Mouse (Mus musculus): ENCODE results near the gene Hoxa3. TPM values are rescaled to one million over a fixed set of nuclear protein-coding genes. Genes with fewer than 3 reads are reported as not detected.
A peak's percentile ranks its signal among the peaks of the same experiment; 100 is the strongest.

The Hoxa3 gene
- polyA plus RNA-seq, 1 experiment from 2014 or later, result 7.7 TPM

DNA sequence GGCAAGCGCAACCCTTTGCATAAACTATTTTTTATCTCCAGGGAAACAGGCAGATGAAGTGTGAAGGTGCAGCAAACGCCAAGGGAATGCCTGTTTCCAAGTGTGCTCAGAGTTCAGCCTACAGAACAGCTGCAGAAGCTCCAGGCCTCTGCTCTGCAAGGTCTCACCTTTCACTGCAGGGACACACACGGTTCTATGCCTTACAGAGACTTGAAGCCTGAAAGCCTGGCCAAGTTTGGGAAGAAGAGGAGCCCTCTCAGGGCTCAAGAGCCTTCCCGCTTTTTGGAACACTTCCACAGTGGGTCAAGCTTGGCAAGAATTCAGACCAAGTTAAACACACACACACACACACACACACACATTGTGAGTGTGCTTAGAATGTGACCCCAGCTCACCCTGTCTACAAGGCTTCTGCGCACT is 24.0 kb downstream of the Hoxa3 start:
- H3K4me2 ChIP-seq, result no peak overlapping the region
- 29% methylated on average over 5 of the region's 5 CpGs for WGBS
- H3K36me3 ChIP-seq, result peaks cover 6% of the 10 kb centered on the region; the same call in 1 of the 2 replicates
- H3K27ac ChIP-seq, result 0 out of 2 replicates have a peak overlapping the region, but pooled peaks have one; percentile 9
- no peak for ATAC-seq (ENCODE audit: insufficient number of reproducible peaks, insufficient read depth, low FRiP score, low TSS enrichment, low read depth)
- peaks cover 68% of the 10 kb centered on the region for H3K4me1 ChIP-seq (replicated peaks)
- peaks cover 81% of the 10 kb centered on the region for H3K27me3 ChIP-seq
- H3K9me3 ChIP-seq, result no peaks in the 10 kb centered on the region
- no peak overlapping the region for H3K4me3 ChIP-seq (replicated peaks)
- H3K9ac ChIP-seq (replicated peaks), result no peak overlapping the region

DNA sequence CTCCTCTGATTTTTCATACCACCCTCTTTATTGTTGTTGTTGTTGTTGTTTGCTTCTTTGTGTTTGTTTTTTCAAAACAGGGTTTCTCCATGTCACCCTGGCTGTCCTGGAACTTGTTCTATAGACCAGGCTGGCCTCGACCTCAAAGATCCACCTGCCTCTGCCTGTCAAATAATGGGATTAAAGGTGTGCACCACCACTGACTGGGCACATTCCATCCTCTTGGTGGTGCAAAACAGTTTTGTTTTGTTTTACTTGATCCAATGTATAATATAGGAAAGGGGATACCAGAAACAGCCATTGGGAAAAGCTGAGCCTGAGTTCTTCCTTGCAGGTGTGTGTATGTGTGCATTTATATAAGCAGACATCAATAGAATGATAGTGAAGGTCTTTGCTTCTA is 26.6 kb downstream of the Hoxa3 start:
- H3K9ac ChIP-seq (replicated peaks), result no peak overlapping the region
- peaks cover 84% of the 10 kb centered on the region for H3K27me3 ChIP-seq
- ATAC-seq (ENCODE audit: insufficient number of reproducible peaks, insufficient read depth, low FRiP score, low TSS enrichment, low read depth), result no peak
- peaks cover 11% of the 10 kb centered on the region for H3K36me3 ChIP-seq
- H3K27ac ChIP-seq, result no peak overlapping the region
- no peak overlapping the region for H3K4me2 ChIP-seq
- H3K9me3 ChIP-seq, result no peaks in the 10 kb centered on the region
- 45% methylated on average over 1 of the region's 1 CpGs for WGBS
- H3K4me3 ChIP-seq (replicated peaks), result no peak overlapping the region
- peaks cover 80% of the 10 kb centered on the region for H3K4me1 ChIP-seq (replicated peaks)

DNA sequence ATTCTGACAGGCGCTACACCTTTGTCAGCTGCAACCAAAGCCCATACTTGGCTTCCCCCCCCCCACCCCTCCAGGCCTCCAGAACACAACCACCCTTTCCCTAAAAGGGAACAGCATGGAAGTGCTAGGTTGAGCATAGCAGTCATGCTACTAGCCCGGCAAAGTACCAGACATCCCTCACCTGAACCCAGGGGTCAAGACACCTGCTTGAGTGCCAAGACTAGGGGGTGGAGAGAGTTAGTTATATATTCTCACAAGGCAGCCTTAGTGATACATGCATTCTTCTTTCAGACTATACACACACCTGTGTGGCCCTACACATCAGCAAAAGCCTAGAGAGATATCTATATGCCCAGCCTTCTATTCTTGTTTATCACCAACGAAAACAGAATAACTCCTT is 27.3 kb downstream of the Hoxa3 start:
- Histone ChIP-seq H3K9me3 (no peaks in the 10 kb centered on the region), H3K4me3 (replicated peaks) (no peak overlapping the region), H3K4me2 (no peak overlapping the region), H3K27ac (no peak overlapping the region), H3K9ac (replicated peaks) (no peak overlapping the region), H3K4me1 (replicated peaks) (peaks cover 78% of the 10 kb centered on the region), H3K36me3 (peaks cover 15% of the 10 kb centered on the region), H3K27me3 (peaks cover 87% of the 10 kb centered on the region)
- no peak for ATAC-seq (ENCODE audit: insufficient number of reproducible peaks, insufficient read depth, low FRiP score, low TSS enrichment, low read depth)
- WGBS, result 26% methylated on average over 3 of the region's 3 CpGs

GRCm38 (mm10) chr6:52185222-52185621 is 27.9 kb downstream of the Hoxa3 start:
- Histone ChIP-seq H3K4me2 (peak overlapping the region; percentile 26), H3K9me3 (no peaks in the 10 kb centered on the region), H3K4me1 (replicated peaks) (peaks cover 78% of the 10 kb centered on the region), H3K27me3 (peaks cover 87% of the 10 kb centered on the region), H3K4me3 (replicated peaks) (0 out of 2 replicates have a peak overlapping the region, but pooled peaks have one; percentile 4), H3K9ac (replicated peaks) (no peak overlapping the region), H3K27ac (no peak overlapping the region), H3K36me3 (peaks cover 15% of the 10 kb centered on the region)
- 3% methylated on average over 19 of the region's 19 CpGs for WGBS
- ATAC-seq (ENCODE audit: insufficient number of reproducible peaks, insufficient read depth, low FRiP score, low TSS enrichment, low read depth), result no peak

DNA sequence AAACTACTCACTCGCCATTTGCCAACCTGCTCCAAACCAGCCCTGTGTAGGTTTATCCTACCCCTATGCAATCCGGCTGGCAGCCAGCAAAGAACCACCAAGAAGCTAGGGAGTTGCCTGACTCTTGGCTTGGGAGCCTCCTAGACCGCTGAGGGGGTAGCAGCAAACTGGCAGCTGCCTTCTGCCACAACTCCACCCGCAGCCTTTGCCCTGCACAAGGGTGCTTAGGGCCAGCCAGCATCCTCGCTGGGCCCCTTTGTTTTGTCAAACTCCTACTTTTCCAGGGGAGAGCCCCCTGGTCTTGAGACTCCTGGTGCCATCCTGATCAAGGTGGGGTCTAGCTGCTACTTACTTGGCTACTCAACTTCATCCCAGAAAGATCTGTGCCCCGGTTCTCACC is 28.5 kb downstream of the Hoxa3 start:
- Histone ChIP-seq H3K27me3 (peaks cover 87% of the 10 kb centered on the region), H3K4me3 (replicated peaks) (no peak overlapping the region)
- ATAC-seq (ENCODE audit: insufficient number of reproducible peaks, insufficient read depth, low FRiP score, low TSS enrichment, low read depth), result no peak

GRCm38 (mm10) chr6:52183311-52184080 is 29.6 kb downstream of the Hoxa3 start:
- no peak overlapping the region for H3K4me3 ChIP-seq (replicated peaks)
- no peak overlapping the region for H3K9ac ChIP-seq (replicated peaks)
- no peak for ATAC-seq (ENCODE audit: insufficient number of reproducible peaks, insufficient read depth, low FRiP score, low TSS enrichment, low read depth)
- H3K27ac ChIP-seq, result peak overlapping the region; percentile 57
- peaks cover 78% of the 10 kb centered on the region for H3K4me1 ChIP-seq (replicated peaks)
- 30% methylated on average over 10 of the region's 10 CpGs for WGBS
- H3K36me3 ChIP-seq, result peaks cover 9% of the 10 kb centered on the region; the same call in 1 of the 2 replicates
- H3K4me2 ChIP-seq, result 0 out of 2 replicates have a peak overlapping the region, but pooled peaks have one; percentile 0
- no peaks in the 10 kb centered on the region for H3K9me3 ChIP-seq
- H3K27me3 ChIP-seq, result peaks cover 88% of the 10 kb centered on the region

More for the DNA sequence above, 28.5 kb downstream of the Hoxa3 start:
- no peaks in the 10 kb centered on the region for H3K9me3 ChIP-seq
- H3K4me1 ChIP-seq (replicated peaks), result peaks cover 78% of the 10 kb centered on the region
- H3K4me2 ChIP-seq, result peak overlapping the region; percentile 26; the same call in 1 of the 2 replicates
- WGBS, result 22% methylated on average over 6 of the region's 6 CpGs
- H3K9ac ChIP-seq (replicated peaks), result no peak overlapping the region; the same call in 1 of the 2 replicates
- H3K36me3 ChIP-seq, result peaks cover 12% of the 10 kb centered on the region
- no peak overlapping the region for H3K27ac ChIP-seq

DNA sequence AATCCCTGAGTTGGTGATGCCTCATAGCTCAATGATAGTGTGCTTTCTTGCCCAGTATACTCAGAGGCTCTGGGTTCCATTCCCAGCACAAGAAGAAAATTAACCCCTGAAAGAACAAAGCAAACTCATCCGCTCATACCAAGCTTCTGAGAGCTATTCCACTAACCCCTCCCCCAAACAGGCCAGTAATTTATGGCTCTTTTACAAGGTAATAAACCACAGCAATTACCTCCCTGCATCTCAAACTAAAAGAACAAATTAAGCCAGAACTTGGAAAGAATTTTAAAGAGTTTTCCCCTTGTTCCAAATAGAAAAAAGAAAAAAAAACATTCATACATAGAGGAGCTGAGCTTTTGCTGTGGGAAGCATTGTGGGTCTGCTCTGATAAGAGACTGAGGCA is 30.3 kb downstream of the Hoxa3 start:
- Histone ChIP-seq H3K4me1 (replicated peaks) (peaks cover 80% of the 10 kb centered on the region), H3K4me2 (no peak overlapping the region), H3K9ac (replicated peaks) (no peak overlapping the region), H3K4me3 (replicated peaks) (no peak overlapping the region), H3K27me3 (peaks cover 83% of the 10 kb centered on the region), H3K9me3 (no peaks in the 10 kb centered on the region), H3K36me3 (peaks cover 9% of the 10 kb centered on the region; the same call in 1 of the 2 replicates), H3K27ac (peak overlapping the region; percentile 57)
- WGBS, result 16% methylated on average over 1 of the region's 1 CpGs
- no peak for ATAC-seq (ENCODE audit: insufficient number of reproducible peaks, insufficient read depth, low FRiP score, low TSS enrichment, low read depth)

GRCm38 (mm10) chr6:52182030-52182429 is 31.1 kb downstream of the Hoxa3 start:
- no peak for ATAC-seq (ENCODE audit: insufficient number of reproducible peaks, insufficient read depth, low FRiP score, low TSS enrichment, low read depth)
- no peak overlapping the region for H3K4me3 ChIP-seq (replicated peaks)
- H3K4me2 ChIP-seq, result no peak overlapping the region
- H3K9me3 ChIP-seq, result no peaks in the 10 kb centered on the region
- H3K9ac ChIP-seq (replicated peaks), result no peak overlapping the region
- no peak overlapping the region for H3K27ac ChIP-seq
- 48% methylated on average over 2 of the region's 2 CpGs for WGBS
- H3K36me3 ChIP-seq, result peaks cover 9% of the 10 kb centered on the region; the same call in 1 of the 2 replicates
- peaks cover 87% of the 10 kb centered on the region for H3K4me1 ChIP-seq (replicated peaks)
- peaks cover 83% of the 10 kb centered on the region for H3K27me3 ChIP-seq

GRCm38 (mm10) chr6:52180726-52181125 is 32.4 kb downstream of the Hoxa3 start:
- ATAC-seq (ENCODE audit: insufficient number of reproducible peaks, insufficient read depth, low FRiP score, low TSS enrichment, low read depth), result no peak
- peaks cover 9% of the 10 kb centered on the region; the same call in 1 of the 2 replicates for H3K36me3 ChIP-seq
- no peak overlapping the region for H3K9ac ChIP-seq (replicated peaks)
- H3K27me3 ChIP-seq, result peaks cover 82% of the 10 kb centered on the region
- H3K4me3 ChIP-seq (replicated peaks), result no peak overlapping the region
- H3K4me1 ChIP-seq (replicated peaks), result peaks cover 93% of the 10 kb centered on the region
- H3K27ac ChIP-seq, result no peak overlapping the region
- H3K4me2 ChIP-seq, result no peak overlapping the region
- no peaks in the 10 kb centered on the region for H3K9me3 ChIP-seq
- 48% methylated on average over 3 of the region's 3 CpGs for WGBS

DNA sequence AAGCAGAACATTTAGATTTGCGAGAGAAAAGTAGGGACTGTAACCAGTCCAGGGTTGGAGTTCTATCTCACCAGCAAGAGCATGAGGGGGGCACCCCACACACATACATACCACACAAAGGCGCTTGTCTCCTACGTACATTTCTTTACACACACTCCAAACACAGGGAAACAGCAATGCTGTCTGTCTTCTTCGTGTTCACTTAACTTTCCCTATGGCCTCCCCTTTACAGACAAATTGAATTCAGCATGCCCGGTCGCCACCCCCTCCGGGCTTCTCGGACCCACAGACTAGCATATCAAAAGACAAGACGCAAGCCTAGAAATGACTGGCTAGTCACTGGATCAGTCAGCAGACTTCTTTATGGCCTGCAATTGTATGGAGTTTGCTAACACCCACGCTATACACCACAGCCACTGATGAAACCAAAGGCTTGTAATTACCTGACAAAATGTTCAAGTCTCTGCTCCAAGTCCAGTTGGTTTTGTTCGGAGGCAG is 32.9 kb downstream of the Hoxa3 start:
- Histone ChIP-seq H3K9me3 (no peaks in the 10 kb centered on the region), H3K27me3 (peaks cover 82% of the 10 kb centered on the region), H3K9ac (replicated peaks) (no peak overlapping the region), H3K4me1 (replicated peaks) (peaks cover 93% of the 10 kb centered on the region), H3K27ac (no peak overlapping the region), H3K4me3 (replicated peaks) (no peak overlapping the region), H3K36me3 (peaks cover 9% of the 10 kb centered on the region; the same call in 1 of the 2 replicates), H3K4me2 (peak overlapping the region; percentile 35)
- 17% methylated on average over 11 of the region's 11 CpGs for WGBS
- no peak for ATAC-seq (ENCODE audit: insufficient number of reproducible peaks, insufficient read depth, low FRiP score, low TSS enrichment, low read depth)

- H3K36me3 ChIP-seq, result peaks cover 9% of the 10 kb centered on the region; the same call in 1 of the 2 replicates
- peaks cover 83% of the 10 kb centered on the region for H3K27me3 ChIP-seq
- no peaks in the 10 kb centered on the region for H3K9me3 ChIP-seq
- WGBS, result 18% methylated on average over 10 of the region's 10 CpGs
- H3K27ac ChIP-seq, result no peak overlapping the region
- H3K4me1 ChIP-seq (replicated peaks), result peaks cover 93% of the 10 kb centered on the region
- H3K4me3 ChIP-seq (replicated peaks), result peak overlapping the region; percentile 10; the same call in 1 of the 2 replicates
- H3K9ac ChIP-seq (replicated peaks), result peak overlapping the region; percentile 34; the same call in 1 of the 2 replicates
- ATAC-seq (ENCODE audit: insufficient number of reproducible peaks, insufficient read depth, low FRiP score, low TSS enrichment, low read depth), result no peak
- peak overlapping the region; percentile 35 for H3K4me2 ChIP-seq
Observed at GRCm38 (mm10) chr6:52179690-52180089, 33.4 kb downstream of the Hoxa3 start.
